Mouse (Mus musculus) forebrain, postnatal 0 days (tissue): ENCODE measurements at regions not wholly inside any gene's neighbourhood (a gene's known extent, or its start where the extent isn't known, plus 50 kb on each side); places are given as distances from the start of the nearest gene placed in this dataset.

Experiments
- ATAC-seq: fragments of 200-750 bp; cut with Nextera tagmentation; 2 replicates; pipeline ENCODE4 v1.8.0; 2017; ENCODE audit warnings: mild to moderate bottlenecking, moderate library complexity
- DNase-seq: peaks from one replicate; pipeline ENCODE4 v3.0.0-alpha.2; 2015
- H3K27ac ChIP-seq: fragments of 300-500 bp; sonication (generic); 2 replicates; pipeline ENCODE4 v1.5.1; 2014; ENCODE audit warnings: low read depth, mild to moderate bottlenecking, antibody characterized with exemption, low read length, moderate library complexity, mixed read lengths
- H3K27me3 ChIP-seq: fragments of 300-500 bp; sonication (generic); 2 replicates; pipeline ENCODE4 v1.6.1; 2014; ENCODE audit warnings: mild to moderate bottlenecking, low read length, mixed read lengths; ENCODE audit not compliant: insufficient read depth
- H3K36me3 ChIP-seq: fragments of 300-500 bp; sonication (generic); 2 replicates; pipeline ENCODE4 v1.6.1; 2014; ENCODE audit warnings: mild to moderate bottlenecking, moderate library complexity; ENCODE audit not compliant: insufficient read depth
- H3K4me1 ChIP-seq: fragments of 300-500 bp; sonication (generic); 2 replicates; pipeline ENCODE4 v1.6.1; 2014; ENCODE audit warnings: antibody characterized with exemption; ENCODE audit not compliant: insufficient read depth
- H3K4me2 ChIP-seq: fragments of 300-500 bp; sonication (generic); 2 replicates; pipeline ENCODE4 v1.6.1; 2014; ENCODE audit warnings: low read depth, mild to moderate bottlenecking, moderate library complexity
- H3K4me3 ChIP-seq: fragments of 300-500 bp; sonication (generic); 2 replicates; pipeline ENCODE4 v1.5.1; 2014; ENCODE audit warnings: low read depth, low read length, mixed read lengths
- H3K9ac ChIP-seq: fragments of 300-500 bp; sonication (generic); 2 replicates; pipeline ENCODE4 v1.6.1; 2014; ENCODE audit warnings: mild to moderate bottlenecking
- H3K9me3 ChIP-seq: fragments of 300-500 bp; sonication (generic); 2 replicates; pipeline ENCODE4 v1.6.1; 2016; ENCODE audit warnings: low read length
- CTCF ChIP-seq: sonication (generic); IDR thresholded peaks from 2 replicates; pipeline ENCODE4 v1.5.1; 2016; ENCODE audit warnings: antibody characterized with exemption, control low read depth, low read depth
- WGBS: fragments of 180-500 bp; shearing (Covaris S2); extraction: QIAGEN DNeasy Blood & Tissue Kit; methylation state at CpG from one replicate; pipeline ENCODE4 v1.1.7; 2014; 5-methylcytosine and 5-hydroxymethylcytosine counted together

GRCm38 (mm10) chr15:90140966-90141365, 83.1 kb upstream of the Alg10b start:
- Histone ChIP-seq H3K4me3 (no peak overlapping the region), H3K36me3 (no peaks in the 10 kb centered on the region), H3K9me3 (no peaks in the 10 kb centered on the region), H3K9ac (no peak overlapping the region), H3K27me3 (no peaks in the 10 kb centered on the region), H3K4me2 (no peak overlapping the region), H3K4me1 (no peaks in the 10 kb centered on the region), H3K27ac (no peak overlapping the region)
- ATAC-seq (no peak), DNase-seq (no peak)
- no peak for TF ChIP-seq CTCF
- WGBS, result 76% methylated on average over 5 of the region's 5 CpGs

GRCm38 (mm10) chr15:90148663-90149062, 75.4 kb upstream of the Alg10b start:
- no peak overlapping the region for H3K4me3 ChIP-seq
- H3K27ac ChIP-seq, result no peak overlapping the region
- no peak overlapping the region for H3K4me2 ChIP-seq
- no peaks in the 10 kb centered on the region for H3K9me3 ChIP-seq
- no peaks in the 10 kb centered on the region for H3K27me3 ChIP-seq
- H3K4me1 ChIP-seq, result no peaks in the 10 kb centered on the region
- no peak for ATAC-seq
- no peak for TF ChIP-seq CTCF
- DNase-seq, result no peak
- H3K36me3 ChIP-seq, result no peaks in the 10 kb centered on the region
- H3K9ac ChIP-seq, result no peak overlapping the region

GRCm38 (mm10) chr15:90153821-90154560, 70.1 kb upstream of the Alg10b start:
- H3K36me3 ChIP-seq, result no peaks in the 10 kb centered on the region
- DNase-seq (no peak), ATAC-seq (no peak)
- 79% methylated on average over 10 of the region's 10 CpGs for WGBS
- no peaks in the 10 kb centered on the region for H3K27me3 ChIP-seq
- no peaks in the 10 kb centered on the region for H3K9me3 ChIP-seq
- H3K4me1 ChIP-seq, result no peaks in the 10 kb centered on the region
- H3K4me3 ChIP-seq, result no peak overlapping the region
- H3K4me2 ChIP-seq, result no peak overlapping the region
- no peak for TF ChIP-seq CTCF
- H3K9ac ChIP-seq, result no peak overlapping the region
- no peak overlapping the region for H3K27ac ChIP-seq
